Mouse (Mus musculus) midbrain, embryonic 12.5 days (tissue): Measurements from ENCODE around the gene Zscan4c. TPM values are rescaled to one million over a fixed set of nuclear protein-coding genes. Genes with fewer than 3 reads are reported as not detected.
"Not testable (repeated sequence)": the region's sequence is repeated elsewhere in the genome, so short reads cannot be mapped to it uniquely, and the experiment has no call there.

ENCODE experiments used
- ATAC-seq: fragments of 200-750 bp; cut with Nextera tagmentation; 2 replicates; pipeline ENCODE4 v1.8.0; 2017; ENCODE audit warnings: low read depth, moderate TSS enrichment, moderate library complexity; ENCODE audit not compliant: low FRiP score
- H3K27ac ChIP-seq: fragments of 300-500 bp; sonication (generic); replicated peaks from 2 replicates; pipeline ENCODE4 v1.5.1; 2016; ENCODE audit warnings: mild to moderate bottlenecking
- H3K27me3 ChIP-seq: fragments of 300-500 bp; sonication (generic); 2 replicates; pipeline ENCODE4 v1.6.1; 2016; ENCODE audit warnings: mild to moderate bottlenecking
- H3K36me3 ChIP-seq: fragments of 300-500 bp; sonication (generic); 2 replicates; pipeline ENCODE4 v1.6.1; 2016
- H3K4me1 ChIP-seq: fragments of 300-500 bp; sonication (generic); 2 replicates; pipeline ENCODE4 v1.6.1; 2016
- H3K4me2 ChIP-seq: fragments of 300-500 bp; sonication (generic); replicated peaks from 2 replicates; pipeline ENCODE4 v1.6.1; 2016; ENCODE audit warnings: mild to moderate bottlenecking, moderate library complexity
- H3K4me3 ChIP-seq: fragments of 300-500 bp; sonication (generic); 2 replicates; pipeline ENCODE4 v1.5.1; 2016; ENCODE audit warnings: mild to moderate bottlenecking
- H3K9ac ChIP-seq: fragments of 300-500 bp; sonication (generic); replicated peaks from 2 replicates; pipeline ENCODE4 v1.6.1; 2016; ENCODE audit warnings: mild to moderate bottlenecking, moderate library complexity
- H3K9me3 ChIP-seq: fragments of 300-500 bp; sonication (generic); 2 replicates; pipeline ENCODE4 v1.6.1; 2016; ENCODE audit warnings: mild to moderate bottlenecking
- WGBS: fragments of 180-500 bp; shearing (Covaris S2); methylation state at CpG from one replicate; pipeline ENCODE4 v1.1.7; 2016; 5-methylcytosine and 5-hydroxymethylcytosine counted together
- microRNA-seq: library from miRNA; unstranded; fragments of <30 nt; microRNA quantifications from one replicate; pipeline ENCODE4, GENCODE M21; 2017
- polyA plus RNA-seq: library from polyadenylated mRNA; unstranded; fragments of >200 nt; fragmentation: Nextera tagmentation; extraction: Ambion mirVana; gene quantifications from 2 replicates; pipeline ENCODE4 v1.2.1, GENCODE M21; 2016

Zscan4c gene
- polyA plus RNA-seq, result not detected in 2 replicates

DNA sequence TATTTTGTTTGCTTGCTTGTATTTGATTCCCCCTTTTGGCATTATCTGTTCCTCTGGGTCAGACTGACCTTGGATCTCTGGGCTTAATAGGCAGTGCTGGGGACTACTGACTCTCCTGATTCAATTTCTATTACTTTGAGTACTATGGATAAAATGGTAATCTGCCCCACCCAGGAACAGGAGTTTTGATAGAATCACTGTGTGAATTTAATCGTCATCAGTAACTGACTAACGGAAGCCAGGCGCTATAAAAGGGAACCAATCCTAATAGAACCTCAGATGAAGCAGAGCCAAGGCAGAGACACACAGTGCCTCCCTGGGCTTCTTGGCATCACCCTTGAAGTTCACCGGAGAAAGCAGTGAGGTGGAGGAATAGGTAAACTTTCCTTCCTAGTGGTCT is at the start of gene Zscan4c:
Gene Zscan4c (plus strand): TSS at position 301 of the 400 bp plus-strand sequence.
- ATAC-seq, H3K9me3 ChIP-seq, H3K27me3 ChIP-seq, H3K36me3 ChIP-seq, H3K4me3 ChIP-seq, H3K4me1 ChIP-seq, H3K4me2 ChIP-seq, H3K27ac ChIP-seq, H3K9ac ChIP-seq: not testable (repeated sequence)
- WGBS, result 95% methylated on average over 4 of the region's 4 CpGs

Small RNAs within 50 kb of the gene (microRNA-seq; reads per million reads assigned to microRNA genes)
- not detected for gene Mir297-1

Other genes with a start within 250 kb of the Zscan4c start
- gene Zscan4b, start 100.7 kb upstream of the Zscan4c start, polyA plus RNA-seq, result not detected in 2 replicates
- not detected in 2 replicates for gene Zscan4-ps1, start 63.9 kb downstream of the Zscan4c start, polyA plus RNA-seq
- not detected in 2 replicates for gene Zscan4d, start 160.4 kb downstream of the Zscan4c start, polyA plus RNA-seq